Mouse (Mus musculus): ENCODE results near the gene Cox10. TPM values are rescaled to one million over a fixed set of nuclear protein-coding genes. Genes with fewer than 3 reads are reported as not detected.

Gene Cox10
- polyA plus RNA-seq, 1 experiment from 2014 or later: 25.2 TPM

GRCm38 (mm10) chr11:64000200-64000794 is 79.0 kb downstream of the Cox10 start:
- Histone ChIP-seq H3K4me1 (replicated peaks; ENCODE audit: control insufficient read depth, insufficient read depth, low read length) (no peaks in the 10 kb centered on the region), H3K4me2 (replicated peaks; ENCODE audit: low read depth, low read length) (no peak overlapping the region), H3K9ac (ENCODE audit: low read depth, low read length) (no peak overlapping the region), H3K27ac (ENCODE audit: low read depth, low read length) (no peak overlapping the region), H3K36me3 (ENCODE audit: control insufficient read depth, insufficient read depth, low read length) (no peaks in the 10 kb centered on the region), H3K4me3 (ENCODE audit: low read depth, low read length) (no peak overlapping the region), H3K27me3 (ENCODE audit: control insufficient read depth, insufficient read depth, low read length) (no peaks in the 10 kb centered on the region), H3K9me3 (ENCODE audit: control insufficient read depth, low read length) (no peaks in the 10 kb centered on the region)
- no peak for DNase-seq (ENCODE audit: low spot score)
- WGBS: 61% methylated on average over 5 of the region's 5 CpGs
- ATAC-seq (ENCODE audit: low FRiP score): no peak

GRCm38 (mm10) chr11:63999431-63999830 is 79.8 kb downstream of the Cox10 start:
- DNase-seq (ENCODE audit: low spot score): no peak
- no peak overlapping the region for H3K4me2 ChIP-seq (replicated peaks; ENCODE audit: low read depth, low read length)
- no peaks in the 10 kb centered on the region for H3K4me1 ChIP-seq (replicated peaks; ENCODE audit: control insufficient read depth, insufficient read depth, low read length)
- no peak for ATAC-seq (ENCODE audit: low FRiP score)
- no peaks in the 10 kb centered on the region for H3K27me3 ChIP-seq (ENCODE audit: control insufficient read depth, insufficient read depth, low read length)
- no peaks in the 10 kb centered on the region for H3K36me3 ChIP-seq (ENCODE audit: control insufficient read depth, insufficient read depth, low read length)
- no peak overlapping the region for H3K9ac ChIP-seq (ENCODE audit: low read depth, low read length)
- H3K27ac ChIP-seq (ENCODE audit: low read depth, low read length): no peak overlapping the region
- WGBS: 87% methylated on average over 6 of the region's 6 CpGs
- no peak overlapping the region for H3K4me3 ChIP-seq (ENCODE audit: low read depth, low read length)
- no peaks in the 10 kb centered on the region for H3K9me3 ChIP-seq (ENCODE audit: control insufficient read depth, low read length)

GRCm38 (mm10) chr11:63991958-63992357 is 87.3 kb downstream of the Cox10 start:
- Histone ChIP-seq H3K9ac (ENCODE audit: low read depth, low read length) (no peak overlapping the region), H3K4me3 (ENCODE audit: low read depth, low read length) (no peak overlapping the region), H3K27me3 (ENCODE audit: control insufficient read depth, insufficient read depth, low read length) (no peaks in the 10 kb centered on the region), H3K4me2 (replicated peaks; ENCODE audit: low read depth, low read length) (no peak overlapping the region), H3K9me3 (ENCODE audit: control insufficient read depth, low read length) (no peaks in the 10 kb centered on the region), H3K27ac (ENCODE audit: low read depth, low read length) (no peak overlapping the region), H3K36me3 (ENCODE audit: control insufficient read depth, insufficient read depth, low read length) (no peaks in the 10 kb centered on the region), H3K4me1 (replicated peaks; ENCODE audit: control insufficient read depth, insufficient read depth, low read length) (no peaks in the 10 kb centered on the region)
- DNase-seq (ENCODE audit: low spot score) (no peak), ATAC-seq (ENCODE audit: low FRiP score) (no peak)
- WGBS: 72% methylated on average over 8 of the region's 8 CpGs

- Histone ChIP-seq H3K36me3 (ENCODE audit: control insufficient read depth, insufficient read depth, low read length) (no peaks in the 10 kb centered on the region), H3K4me1 (replicated peaks; ENCODE audit: control insufficient read depth, insufficient read depth, low read length) (no peaks in the 10 kb centered on the region), H3K4me3 (ENCODE audit: low read depth, low read length) (no peak overlapping the region), H3K27ac (ENCODE audit: low read depth, low read length) (no peak overlapping the region), H3K27me3 (ENCODE audit: control insufficient read depth, insufficient read depth, low read length) (no peaks in the 10 kb centered on the region), H3K9ac (ENCODE audit: low read depth, low read length) (no peak overlapping the region), H3K4me2 (replicated peaks; ENCODE audit: low read depth, low read length) (no peak overlapping the region), H3K9me3 (ENCODE audit: control insufficient read depth, low read length) (no peaks in the 10 kb centered on the region)
- no peak for DNase-seq (ENCODE audit: low spot score)
- WGBS: 84% methylated on average over 7 of the region's 7 CpGs
- ATAC-seq (ENCODE audit: low FRiP score): no peak
Measured at GRCm38 (mm10) chr11:63990759-63991158, 88.5 kb downstream of the Cox10 start.

- ATAC-seq (ENCODE audit: low FRiP score): no peak
- Histone ChIP-seq H3K36me3 (ENCODE audit: control insufficient read depth, insufficient read depth, low read length) (no peaks in the 10 kb centered on the region), H3K4me3 (ENCODE audit: low read depth, low read length) (no peak overlapping the region), H3K9ac (ENCODE audit: low read depth, low read length) (no peak overlapping the region), H3K4me2 (replicated peaks; ENCODE audit: low read depth, low read length) (no peak overlapping the region), H3K27me3 (ENCODE audit: control insufficient read depth, insufficient read depth, low read length) (no peaks in the 10 kb centered on the region), H3K4me1 (replicated peaks; ENCODE audit: control insufficient read depth, insufficient read depth, low read length) (no peaks in the 10 kb centered on the region), H3K9me3 (ENCODE audit: control insufficient read depth, low read length) (no peaks in the 10 kb centered on the region), H3K27ac (ENCODE audit: low read depth, low read length) (no peak overlapping the region)
- DNase-seq (ENCODE audit: low spot score): no peak
- WGBS: 90% methylated on average over 8 of the region's 8 CpGs
Measured at GRCm38 (mm10) chr11:63990311-63990710, 89.0 kb downstream of the Cox10 start.

- Histone ChIP-seq H3K4me3 (ENCODE audit: low read depth, low read length) (no peak overlapping the region), H3K27me3 (ENCODE audit: control insufficient read depth, insufficient read depth, low read length) (no peaks in the 10 kb centered on the region), H3K9ac (ENCODE audit: low read depth, low read length) (no peak overlapping the region), H3K4me2 (replicated peaks; ENCODE audit: low read depth, low read length) (no peak overlapping the region), H3K27ac (ENCODE audit: low read depth, low read length) (no peak overlapping the region), H3K9me3 (ENCODE audit: control insufficient read depth, low read length) (no peaks in the 10 kb centered on the region), H3K36me3 (ENCODE audit: control insufficient read depth, insufficient read depth, low read length) (no peaks in the 10 kb centered on the region), H3K4me1 (replicated peaks; ENCODE audit: control insufficient read depth, insufficient read depth, low read length) (no peaks in the 10 kb centered on the region)
- no peak for ATAC-seq (ENCODE audit: low FRiP score)
- DNase-seq (ENCODE audit: low spot score): no peak
- WGBS: 76% methylated on average over 9 of the region's 9 CpGs
Measured at GRCm38 (mm10) chr11:63988991-63989860, 90.0 kb downstream of the Cox10 start.

GRCm38 (mm10) chr11:63988031-63988665 is 91.1 kb downstream of the Cox10 start:
- DNase-seq (ENCODE audit: low spot score) (no peak), ATAC-seq (ENCODE audit: low FRiP score) (no peak)
- Histone ChIP-seq H3K36me3 (ENCODE audit: control insufficient read depth, insufficient read depth, low read length) (no peaks in the 10 kb centered on the region), H3K4me1 (replicated peaks; ENCODE audit: control insufficient read depth, insufficient read depth, low read length) (no peaks in the 10 kb centered on the region), H3K4me3 (ENCODE audit: low read depth, low read length) (no peak overlapping the region), H3K27me3 (ENCODE audit: control insufficient read depth, insufficient read depth, low read length) (no peaks in the 10 kb centered on the region), H3K9ac (ENCODE audit: low read depth, low read length) (no peak overlapping the region), H3K4me2 (replicated peaks; ENCODE audit: low read depth, low read length) (no peak overlapping the region), H3K9me3 (ENCODE audit: control insufficient read depth, low read length) (no peaks in the 10 kb centered on the region), H3K27ac (ENCODE audit: low read depth, low read length) (no peak overlapping the region)
- WGBS: 70% methylated on average over 3 of the region's 3 CpGs

- no peak overlapping the region for H3K4me2 ChIP-seq (replicated peaks; ENCODE audit: low read depth, low read length)
- no peak overlapping the region for H3K9ac ChIP-seq (ENCODE audit: low read depth, low read length)
- no peaks in the 10 kb centered on the region for H3K9me3 ChIP-seq (ENCODE audit: control insufficient read depth, low read length)
- no peaks in the 10 kb centered on the region for H3K27me3 ChIP-seq (ENCODE audit: control insufficient read depth, insufficient read depth, low read length)
- H3K36me3 ChIP-seq (ENCODE audit: control insufficient read depth, insufficient read depth, low read length): no peaks in the 10 kb centered on the region
- DNase-seq (ENCODE audit: low spot score) (no peak), ATAC-seq (ENCODE audit: low FRiP score) (no peak)
- no peak overlapping the region for H3K4me3 ChIP-seq (ENCODE audit: low read depth, low read length)
- H3K27ac ChIP-seq (ENCODE audit: low read depth, low read length): no peak overlapping the region
- 88% methylated on average over 4 of the region's 4 CpGs for WGBS
- no peaks in the 10 kb centered on the region for H3K4me1 ChIP-seq (replicated peaks; ENCODE audit: control insufficient read depth, insufficient read depth, low read length)
Measured at GRCm38 (mm10) chr11:63986710-63987109, 92.6 kb downstream of the Cox10 start.
